23 mouse cellular contexts compared by ENCODE assay signal in genomic region chr9:45807761-45808160, GRCm38 (mm10). TPM values are rescaled to one million over a fixed set of nuclear protein-coding genes. Genes with fewer than 3 reads are reported as not detected.
DNase-seq lines count a peak whose midpoint lies in the region; ATAC-seq and TF ChIP-seq lines count a peak whose summit lies in the region.
"Had no signal": no experiment of that assay in that cellular context is flagged by ENCODE, and none has a peak within 500 bp of the region (broad histone marks: within the 10 kb centered on the region; RNA-seq: fewer than 3 reads in every experiment).

No protein-coding gene starts in this region.

- H3K9ac ChIP-seq in CH12.LX (ENCODE audit: insufficient read depth, low read depth) = no peak overlapping the region
- H3K9ac ChIP-seq: hindbrain, embryonic 12.5 days had no signal

- no peak overlapping the region for H3K4me2 ChIP-seq in CH12.LX (ENCODE audit: insufficient read depth, low read depth, poor library complexity, severe bottlenecking)
- H3K4me2 ChIP-seq: hindbrain, embryonic 12.5 days had no signal

- peaks cover 0 to 70% of the 10 kb centered on the region in 2 experiments; a peak in 2 of 4 replicates for H3K4me1 ChIP-seq in CH12.LX (ENCODE audit: control insufficient read depth in 1 of 2, insufficient read depth in 2 of 2)
- peaks cover 19% of the 10 kb centered on the region for H3K4me1 ChIP-seq in thymus, adult 2 months (replicated peaks; ENCODE audit: control insufficient read depth, insufficient read depth, low read length)
- H3K4me1 ChIP-seq: hindbrain, embryonic 12.5 days had no signal

- dilution Hi-C loops in CH12.LX (cut with MboI; ENCODE audit: extremely low pct_ligation_motif_present, extremely low pct_unique_long_range_greater_than_20kb, low sequenced_read_pairs) = no loop called here

- DNase-seq in gastrocnemius, postnatal 14 days = peak; percentile 1
- DNase-seq in gastrocnemius, postnatal 10 days = no peak
- DNase-seq in CH12.LX (ENCODE audit: extremely low read depth) = peak; percentile 32
- peak; percentile 28 for DNase-seq in thymus, adult 2 months
- DNase-seq in thymus, postnatal 36 days = peak; percentile 26 to 29
- DNase-seq in layer of hippocampus, postnatal 36 days = no peak
- no peak for DNase-seq in kidney, adult 9 months
- DNase-seq: adrenal gland, postnatal 14 days; cerebellum, adult 18-20 months; cerebellum, postnatal 10 days; heart, adult 18-20 months; heart, postnatal 10 days; heart, postnatal 4 days had no signal

- TF ChIP-seq EP300 in CH12.LX (IDR thresholded peaks at IDR 0.05; ENCODE audit: low read length) = peak; percentile 2; the same call in 1 of the 2 replicates

- no peak for TF ChIP-seq CTCF in CH12.LX (conservative IDR thresholded peaks at IDR 0.05 in 1 of 2, IDR thresholded peaks at IDR 0.05 in 1 of 2; ENCODE audit: low read depth in 2 of 2, low read length in 2 of 2)
- no peak for TF ChIP-seq CTCF in thymus, adult 2 months (IDR thresholded peaks at IDR 0.05; ENCODE audit: borderline replicate concordance, control insufficient read depth, extremely low read depth, insufficient read depth, low read length, poor library complexity)

- intact Hi-C loops in gastrocnemius, postnatal 14 days (cut with DNase I; ENCODE audit: low total_unique reads) = no loop called here

- no peaks in the 10 kb centered on the region for H3K27me3 ChIP-seq in CH12.LX (replicated peaks)
- H3K27me3 ChIP-seq in thymus, adult 2 months (ENCODE audit: control insufficient read depth, insufficient read depth, low read length) = no peaks in the 10 kb centered on the region
- H3K27me3 ChIP-seq: hindbrain, embryonic 12.5 days had no signal

- no peaks in the 10 kb centered on the region for H3K79me2 ChIP-seq in CH12.LX (replicated peaks; ENCODE audit: control insufficient read depth, extremely low read depth, insufficient read depth, poor library complexity, severe bottlenecking)

- no peak for ATAC-seq in activated CD4-positive, CD25-positive, alpha-beta regulatory T cell, adult 4 months
- ATAC-seq: forebrain, embryonic 14.5 days; hindbrain, embryonic 16.5 days; inflammation-experienced regulatory T-cells, adult 6 months had no signal

- no peak overlapping the region for H3K4me3 ChIP-seq in CH12.LX (replicated peaks in 1 of 3; ENCODE audit: low read depth in 2 of 3, low read length in 2 of 3, poor library complexity in 1 of 3)
- H3K4me3 ChIP-seq in thymus, adult 2 months (ENCODE audit: control insufficient read depth, insufficient read depth, low read length) = no peak overlapping the region
- H3K4me3 ChIP-seq: embryonic facial prominence, embryonic 10.5 days; erythroblast, embryonic 14.5 days; forebrain, embryonic 10.5 days; gastrocnemius, adult 2 months; heart, embryonic 10.5 days; hindbrain, embryonic 12.5 days had no signal

- no peak for TF ChIP-seq RAD21 in CH12.LX (IDR thresholded peaks at IDR 0.05; ENCODE audit: low read depth, low read length)

- no peak overlapping the region for H3K27ac ChIP-seq in CH12.LX (ENCODE audit: insufficient read depth, low read depth)
- no peak overlapping the region for H3K27ac ChIP-seq in thymus, adult 2 months (ENCODE audit: control insufficient read depth, insufficient read depth, low read length)
- H3K27ac ChIP-seq: embryonic facial prominence, embryonic 10.5 days; forebrain, embryonic 10.5 days; gastrocnemius, adult 2 months; heart, embryonic 10.5 days; hindbrain, embryonic 12.5 days had no signal

- WGBS in thymus, adult 2 months = 6% methylated on average over 8 of the region's 8 CpGs

- H3K9me3 ChIP-seq in CH12.LX (replicated peaks; ENCODE audit: low read length) = no peaks in the 10 kb centered on the region
- H3K9me3 ChIP-seq: embryonic facial prominence, embryonic 10.5 days; forebrain, embryonic 10.5 days; heart, embryonic 10.5 days; hindbrain, embryonic 12.5 days had no signal

- in situ Hi-C loops in CH12.LX (cut with MboI; ENCODE audit: low pct_ligation_motif_present, low pct_unique_long_range_greater_than_20kb, low sequenced_read_pairs) = no loop called here

- peaks cover 11 to 47% of the 10 kb centered on the region in 2 experiments for H3K36me3 ChIP-seq in CH12.LX (replicated peaks in 1 of 2; ENCODE audit: control insufficient read depth in 1 of 2, insufficient read depth in 1 of 2, low read length in 1 of 2)
- H3K36me3 ChIP-seq in thymus, adult 2 months (ENCODE audit: control insufficient read depth, insufficient read depth, low read length) = no peaks in the 10 kb centered on the region

- TF ChIP-seq POLR2A in CH12.LX (IDR thresholded peaks at IDR 0.05; ENCODE audit: low read depth, low read length) = no peak
- TF ChIP-seq POLR2A in thymus, adult 2 months (IDR thresholded peaks at IDR 0.05; ENCODE audit: control insufficient read depth, extremely low read depth, insufficient read depth, low read length, poor library complexity) = no peak

TF ChIP-seq in CH12.LX, 34 proteins besides CTCF, POLR2A, EP300 and RAD21:
- TF ChIP-seq ZNF384 (IDR thresholded peaks at IDR 0.05; ENCODE audit: low read depth, low read length) (no peak), CHD1 (IDR thresholded peaks at IDR 0.05; ENCODE audit: low read depth, low read length) (no peak), HCFC1 (IDR thresholded peaks at IDR 0.05; ENCODE audit: low read depth, low read length) (no peak), MAZ (IDR thresholded peaks at IDR 0.05; ENCODE audit: low read depth, low read length) (no peak), RCOR1 (conservative IDR thresholded peaks at IDR 0.05; ENCODE audit: low read depth, low read length) (no peak), MXI1 (IDR thresholded peaks at IDR 0.05; ENCODE audit: low read depth, low read length) (no peak), MAX (IDR thresholded peaks at IDR 0.05; ENCODE audit: low read length) (no peak), TCF12 (IDR thresholded peaks at IDR 0.05; ENCODE audit: low read depth, low read length) (no peak), ZMIZ1 (IDR thresholded peaks at IDR 0.05; ENCODE audit: low read depth, low read length) (no peak), MEF2A (IDR thresholded peaks at IDR 0.05; ENCODE audit: borderline replicate concordance, low read depth, low read length) (no peak), USF1 (IDR thresholded peaks at IDR 0.05; ENCODE audit: low read depth, low read length) (no peak), MYC (IDR thresholded peaks at IDR 0.05; ENCODE audit: low read depth, low read length) (no peak), IRF4 (IDR thresholded peaks at IDR 0.05; ENCODE audit: low read depth, low read length) (no peak)

RNA-seq across cellular contexts. Expression of gene Cep164, which starts 20.7 kb away (rescaled TPM):
- 1 to 10 TPM; 2.7 to 3.7 TPM for total RNA-seq in gastrocnemius, postnatal 14 days (2021)
- total RNA-seq in gastrocnemius, postnatal 10 days (2021) = 1 to 10 TPM; 3.3 to 7.2 TPM
- total RNA-seq in CH12.LX (2012; rRNA removed) (18.1 and 22.7 TPM in 2 replicates), CH12.LX (2014; rRNA removed) (14.2 and 14.8 TPM in 2 replicates)
- 21.7 and 22.6 TPM in 2 replicates for polyA plus RNA-seq in CH12.LX (2012; ENCODE audit: insufficient read length, low read depth)
- polyA plus RNA-seq in thymus, adult 2 months (2012; rRNA removed) = 32.0 and 35.9 TPM in 2 replicates
- 10 to 100 TPM; 11.0 to 12.9 TPM for total RNA-seq in layer of hippocampus, postnatal 36 days (2021)
- polyA plus RNA-seq in activated CD4-positive, CD25-positive, alpha-beta regulatory T cell, adult 4 months (2017; shearing (Covaris generic)) = 1 to 10 TPM; 7.9 to 8.6 TPM

RNA-seq across cellular contexts. Expression of gene Bace1, which starts 30.6 kb away (rescaled TPM):
- total RNA-seq in gastrocnemius, postnatal 14 days (2021) = 10 to 100 TPM; 41.0 to 55.8 TPM
- total RNA-seq in gastrocnemius, postnatal 10 days (2021) = 10 to 100 TPM; 41.8 to 43.4 TPM
- 0.30 and 0.34 TPM in 2 replicates for total RNA-seq in CH12.LX (2012; rRNA removed)
- total RNA-seq in CH12.LX (2014; rRNA removed) = not detected in 2 replicates
- 1.5 and 1.8 TPM in 2 replicates for polyA plus RNA-seq in CH12.LX (2012; ENCODE audit: insufficient read length, low read depth)
- polyA plus RNA-seq in thymus, adult 2 months (2012; rRNA removed) = 7.7 and 10.1 TPM in 2 replicates
- total RNA-seq in layer of hippocampus, postnatal 36 days (2021) = 10 to 100 TPM; 80.6 to 82.3 TPM
- polyA plus RNA-seq in activated CD4-positive, CD25-positive, alpha-beta regulatory T cell, adult 4 months (2017; shearing (Covaris generic)) = 10 to 100 TPM in 1 of 2 experiments, 1 to 10 TPM in 1; 8.0 to 10.0 TPM

Comparison
In these comparisons a context has a peak if more than half of its experiments do, and no peak if none do; other contexts are left out.
1. DNase-seq: peak in gastrocnemius, postnatal 14 days (single experiment), CH12.LX (single experiment), thymus, adult 2 months (single experiment) and thymus, postnatal 36 days (2 of 2); none in gastrocnemius, postnatal 10 days (single experiment), layer of hippocampus, postnatal 36 days (0 of 2) and kidney, adult 9 months (single experiment).
2. RNA of gene Bace1, which starts 30.6 kb away (total RNA-seq): 80.6 to 82.3 TPM in layer of hippocampus, postnatal 36 days, 41.0 to 55.8 TPM in gastrocnemius, postnatal 14 days and 41.8 to 43.4 TPM in gastrocnemius, postnatal 10 days; 0.30 to 0.34 TPM in CH12.LX; every median in the first group is over 10 times any median in the second.